Mouse (Mus musculus) lung, adult 2 months (tissue): ENCODE results near the gene Alpl.

Experiments
- CTCF ChIP-seq: fragments of 200-500 bp; IDR thresholded peaks from 2 replicates; pipeline ENCODE4 v1.5.1; 2011; ENCODE audit warnings: mild to moderate bottlenecking, low read length, control low read depth; ENCODE audit not compliant: insufficient read depth
- POLR2A ChIP-seq: fragments of 200-500 bp; IDR thresholded peaks from 2 replicates; pipeline ENCODE4 v1.6.1; 2011; ENCODE audit warnings: low read depth, mild to moderate bottlenecking, control low read depth, low read length, borderline replicate concordance; ENCODE audit errors: extremely low read depth

- TF ChIP-seq POLR2A (no peak), CTCF (no peak)
Measured at GRCm38 (mm10) chr4:137773369-137773899, 22.8 kb downstream of the Alpl start.
